Mouse (Mus musculus) mesoderm, embryonic 11.5 days (tissue): ENCODE measurements at regions not wholly inside any gene's neighbourhood (a gene's known extent, or its start where the extent isn't known, plus 50 kb on each side); places are given as distances from the start of the nearest gene placed in this dataset.
A peak's percentile ranks its signal among the peaks of the same experiment; 100 is the strongest.

ENCODE experiments used
- DNase-seq: peaks from one replicate; pipeline ENCODE4 v3.0.0-alpha.2; 2012; ENCODE audit warnings: low read depth, low spot score

DNA sequence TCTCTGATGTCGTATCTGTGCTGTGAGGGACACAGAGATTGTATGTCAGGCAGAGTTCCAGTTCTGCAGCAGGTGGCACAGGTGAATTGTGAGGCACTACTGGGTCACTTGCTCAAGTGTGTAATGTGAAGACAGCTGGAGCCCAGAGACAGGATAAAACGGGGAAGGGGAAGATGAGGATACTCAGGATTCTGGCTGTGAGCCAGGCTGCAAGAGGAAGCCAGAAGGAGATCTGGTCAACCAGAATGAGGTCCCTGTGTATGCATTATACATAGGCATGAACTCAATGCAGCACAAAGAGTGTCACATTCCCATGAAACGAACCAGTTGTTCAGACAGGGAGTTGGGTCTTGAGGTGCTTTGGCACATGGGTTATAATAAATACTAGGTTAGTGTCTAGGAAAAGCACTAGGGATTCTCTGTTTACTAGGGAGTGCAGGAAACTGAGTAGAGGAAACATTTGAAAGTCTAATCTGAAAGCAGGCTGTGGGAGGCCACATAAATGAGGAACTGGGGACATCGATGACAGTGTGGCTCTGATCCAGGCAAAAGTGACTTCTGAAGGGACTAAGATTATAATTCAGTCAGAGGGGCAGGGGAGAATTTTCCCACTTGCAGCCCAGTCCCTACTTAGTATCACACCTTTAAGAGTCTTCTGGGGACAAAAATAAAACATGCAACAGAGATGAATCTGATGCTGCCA, 109.9 kb upstream of the Rxfp2 start:
- no peak for DNase-seq

DNA sequence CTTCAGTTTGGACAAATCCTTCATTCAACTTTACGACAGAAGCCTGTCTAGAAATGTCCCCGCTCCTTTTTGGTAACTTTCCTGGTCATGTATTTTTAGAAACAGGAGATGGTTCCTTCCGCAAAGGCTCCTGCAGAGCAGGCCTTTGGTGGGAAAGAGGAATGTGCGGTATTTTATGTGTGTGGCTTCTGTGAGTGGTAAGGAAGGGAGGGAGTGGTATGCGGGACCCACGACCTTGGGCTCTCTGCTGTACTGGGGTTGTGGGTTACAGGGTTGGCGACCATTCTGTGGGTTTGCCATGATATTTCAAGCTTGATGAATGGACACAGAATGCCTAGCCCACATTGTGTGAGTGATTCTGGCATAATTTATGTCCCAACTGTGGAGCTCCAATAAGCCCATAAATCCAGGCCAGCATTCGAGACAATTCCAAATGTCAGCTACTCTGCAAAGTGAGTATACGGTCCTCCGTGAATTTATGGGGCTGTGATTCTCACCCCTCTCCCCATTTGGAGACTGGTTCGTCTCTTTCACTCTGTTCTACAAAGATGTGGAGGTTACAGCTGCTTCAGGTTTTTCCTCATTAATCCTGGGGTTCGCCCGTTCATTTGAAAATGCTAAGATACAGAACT, 109.3 kb upstream of the Rxfp2 start:
- DNase-seq = peak; percentile 79

DNA sequence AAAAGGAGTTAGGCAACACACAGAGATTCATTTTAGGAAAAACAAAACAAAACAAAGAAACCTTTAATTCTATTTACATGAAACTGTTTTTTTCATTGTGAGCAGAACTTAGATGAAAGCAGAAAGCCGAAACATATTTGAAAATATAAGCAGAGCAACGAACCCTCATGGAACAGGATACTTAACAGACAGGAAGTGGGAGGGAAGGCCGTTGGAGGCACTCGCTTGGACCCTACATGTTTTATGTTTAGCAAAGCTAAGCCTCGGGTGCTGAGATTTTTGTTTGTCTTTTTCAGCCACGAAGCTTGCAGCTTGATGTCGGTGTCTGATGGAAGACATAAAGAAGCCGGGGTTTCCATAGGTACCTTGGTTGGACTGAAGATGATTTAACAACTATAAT, 108.5 kb upstream of the Rxfp2 start:
- DNase-seq = no peak

DNA sequence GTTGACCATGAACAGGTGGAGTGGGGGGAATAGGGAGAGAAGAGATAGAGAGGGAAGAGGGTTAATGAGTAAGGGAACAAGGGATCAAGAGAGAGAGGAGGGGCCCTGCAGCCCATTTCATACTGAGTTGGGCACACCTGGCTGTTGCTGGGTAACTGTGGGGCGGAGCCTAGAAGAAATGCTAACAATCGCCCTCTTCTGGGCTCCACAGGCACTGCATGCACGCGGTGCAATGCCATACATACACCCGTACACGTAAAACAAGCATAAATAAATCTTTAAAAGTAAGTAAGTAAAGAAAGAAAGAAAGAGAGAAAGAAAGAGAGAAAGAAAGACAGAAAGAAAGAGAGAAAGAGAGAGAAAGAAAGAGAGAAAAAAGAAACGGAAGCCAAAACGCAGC, 106.5 kb upstream of the Rxfp2 start:
- no peak for DNase-seq

DNA sequence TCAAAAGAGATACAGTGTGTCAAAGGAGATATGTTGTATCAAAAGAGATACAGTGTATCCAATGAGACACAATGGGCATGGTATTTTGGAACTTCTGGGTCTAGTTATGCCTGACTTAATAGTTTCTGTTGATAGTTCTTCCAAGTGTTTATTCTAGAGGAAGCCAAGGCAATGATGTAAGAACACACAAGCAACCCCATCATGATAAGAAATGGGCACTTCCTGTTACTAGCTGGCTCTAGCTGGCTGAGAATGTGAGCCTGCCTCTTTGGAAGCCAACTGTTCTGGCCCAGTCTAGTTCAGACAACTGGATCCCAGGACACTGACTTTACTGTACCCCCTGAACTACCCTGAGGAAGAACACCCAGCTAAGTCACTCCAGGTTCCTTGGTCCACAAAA, 102.7 kb upstream of the Rxfp2 start:
- no peak for DNase-seq

DNA sequence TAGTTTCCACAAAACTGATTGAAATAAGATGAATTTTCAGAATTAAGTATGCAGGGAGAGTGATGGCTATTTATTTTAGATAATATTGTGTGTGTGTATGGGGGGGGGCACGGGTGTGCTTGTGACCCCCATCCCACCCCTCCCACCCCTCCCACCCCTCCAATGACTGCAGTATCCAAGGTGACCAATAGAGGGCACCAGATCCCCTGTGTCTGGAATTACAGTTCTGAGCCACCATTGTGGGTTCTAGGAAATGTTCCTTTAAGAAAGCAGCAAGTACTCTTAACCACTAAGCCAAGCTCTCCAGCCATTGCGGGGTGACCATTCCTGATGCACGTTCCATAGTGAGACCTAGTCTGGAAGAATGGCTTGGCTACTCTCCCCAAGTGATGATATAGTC, 101.1 kb upstream of the Rxfp2 start:
- no peak for DNase-seq

DNA sequence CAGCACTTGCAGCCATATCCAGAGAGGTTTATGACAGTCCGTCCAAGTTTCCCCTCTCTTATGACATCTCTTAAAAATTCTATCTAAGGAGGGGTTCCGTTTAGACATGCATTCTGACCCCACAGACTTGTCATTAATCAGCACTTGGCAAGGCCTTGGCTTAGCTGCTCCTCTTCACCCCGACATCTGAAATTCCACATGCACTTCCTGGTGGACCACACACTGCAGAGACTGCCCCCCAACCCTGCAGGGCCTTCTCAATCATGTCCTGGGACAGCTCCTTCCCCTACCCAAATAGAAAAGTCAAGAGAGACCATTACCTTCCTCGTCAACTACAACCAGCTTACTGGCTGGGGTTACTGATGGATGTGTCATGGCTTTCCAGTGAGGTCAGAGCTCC, 99.4 kb upstream of the Rxfp2 start:
- peak; percentile 24 for DNase-seq

DNA sequence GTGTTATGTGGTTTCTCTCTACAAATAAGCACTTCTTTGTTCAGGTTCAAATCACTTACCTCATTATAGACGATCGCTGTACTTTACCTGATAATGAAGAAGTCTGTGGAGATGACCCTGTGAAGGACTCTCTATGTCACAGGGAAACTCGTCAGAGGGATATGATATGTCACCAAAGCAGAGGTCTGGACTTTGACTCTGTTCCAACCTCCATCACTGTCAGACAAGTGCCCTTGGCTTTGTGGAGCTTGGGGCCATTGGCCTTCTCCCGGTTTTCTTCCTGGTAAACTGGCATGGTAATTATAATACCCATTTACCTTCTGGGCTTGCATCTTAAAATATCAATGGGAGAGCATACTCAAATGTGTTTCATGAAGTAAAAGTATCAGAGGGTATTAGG, 98.1 kb upstream of the Rxfp2 start:
- no peak for DNase-seq

DNA sequence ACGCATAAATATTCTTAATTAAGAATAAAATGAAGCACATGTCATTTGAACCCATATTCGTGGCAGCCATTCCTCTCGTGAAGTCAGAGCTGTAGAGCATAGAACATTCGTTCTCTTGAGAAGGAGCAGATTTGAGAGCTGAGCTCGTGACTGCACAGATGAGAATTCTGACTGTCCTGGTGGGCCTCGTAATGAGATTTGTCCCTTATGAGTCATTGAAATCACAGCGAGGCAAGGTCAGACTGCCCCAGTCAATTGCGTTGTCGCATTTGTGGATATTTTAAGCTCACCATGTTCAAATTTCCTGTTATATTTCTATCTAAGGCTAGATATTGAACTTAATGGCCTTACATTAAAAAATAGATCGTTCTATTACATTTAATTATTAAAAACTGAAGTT, 94.0 kb upstream of the Rxfp2 start:
- DNase-seq = no peak

DNA sequence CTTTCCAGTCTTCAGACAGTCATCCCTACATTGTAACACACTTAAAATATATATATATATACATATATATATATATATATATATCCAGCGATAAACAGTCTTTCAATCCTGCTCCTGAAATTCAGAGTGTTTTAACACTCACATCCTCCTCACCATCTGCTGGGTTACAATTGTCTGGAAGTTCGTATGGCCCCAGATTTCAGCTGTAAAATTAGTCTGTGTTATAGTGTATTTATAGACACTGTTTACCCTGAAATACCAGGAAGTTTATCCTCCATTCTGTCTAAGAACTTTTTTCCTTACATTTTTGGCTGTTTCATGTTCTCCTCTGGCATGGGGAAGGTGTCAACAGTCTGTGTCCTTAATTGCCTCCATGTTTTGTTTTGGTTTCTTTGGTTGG, 91.7 kb upstream of the Rxfp2 start:
- DNase-seq = no peak

DNA sequence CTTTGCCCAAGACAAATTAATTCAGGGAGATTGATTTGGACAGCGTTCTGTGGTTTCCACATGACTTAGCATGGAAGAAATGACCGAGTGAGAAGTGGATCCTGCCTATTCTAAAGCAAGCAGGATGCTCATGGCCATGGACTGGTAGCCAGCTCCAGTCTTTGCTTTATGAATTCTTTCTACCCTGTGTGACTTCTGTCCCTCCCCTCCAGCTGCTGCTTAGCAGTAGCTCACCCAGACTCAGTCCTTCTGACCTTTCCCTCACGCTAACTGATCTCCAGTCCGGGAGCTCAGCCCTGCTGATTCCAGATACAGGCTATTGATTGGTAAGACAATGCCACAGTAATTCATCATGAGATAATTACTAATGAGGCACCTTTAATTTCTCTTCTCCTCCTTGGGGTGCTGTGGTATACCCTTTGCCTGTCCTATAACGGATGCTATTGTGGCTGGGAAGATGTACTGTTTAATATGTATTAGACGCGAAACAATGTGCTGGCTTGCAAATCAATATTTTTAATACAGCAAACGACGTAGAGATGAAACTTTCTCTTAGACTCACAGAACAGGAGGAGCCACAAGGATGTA, 86.8 kb upstream of the Rxfp2 start:
- no peak for DNase-seq

DNA sequence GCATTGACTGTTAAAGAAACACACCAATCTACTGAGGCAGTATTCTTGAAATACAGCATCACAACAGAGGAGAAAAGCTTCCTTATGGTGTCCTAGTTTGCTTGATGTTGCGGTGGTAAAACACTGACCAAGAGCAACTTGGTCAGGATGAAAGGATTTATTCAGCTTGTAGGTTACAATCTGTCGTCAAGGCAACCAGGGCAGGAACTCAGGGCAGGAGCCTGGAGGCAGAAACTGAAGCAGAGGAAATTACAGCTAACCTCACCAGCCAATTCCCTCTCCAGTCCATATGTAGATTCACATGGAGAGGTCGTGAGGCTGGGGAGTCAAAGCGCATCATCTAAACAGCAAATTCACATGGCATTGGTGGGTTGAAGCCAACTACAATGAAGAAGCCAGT, 86.3 kb upstream of the Rxfp2 start:
- DNase-seq = peak; percentile 40

DNA sequence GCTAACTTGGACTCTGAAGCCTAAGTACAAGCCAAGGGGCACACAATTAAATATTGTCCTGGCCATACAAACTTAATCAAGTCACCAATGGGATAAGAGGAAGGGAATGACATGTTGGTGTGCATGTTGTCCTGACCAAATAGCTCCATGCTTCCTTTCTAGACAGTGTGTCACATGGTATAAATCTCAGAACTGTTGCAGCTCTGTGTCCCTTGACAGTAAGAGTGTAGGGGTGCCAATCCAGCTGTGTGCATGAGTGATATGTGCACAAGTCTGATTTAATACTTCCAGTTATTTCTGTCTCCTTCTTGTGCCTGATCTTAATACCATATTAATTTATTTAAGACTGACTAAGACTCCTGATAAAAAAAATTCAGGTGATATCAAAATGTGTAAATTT, 72.8 kb upstream of the Rxfp2 start:
- no peak for DNase-seq

DNA sequence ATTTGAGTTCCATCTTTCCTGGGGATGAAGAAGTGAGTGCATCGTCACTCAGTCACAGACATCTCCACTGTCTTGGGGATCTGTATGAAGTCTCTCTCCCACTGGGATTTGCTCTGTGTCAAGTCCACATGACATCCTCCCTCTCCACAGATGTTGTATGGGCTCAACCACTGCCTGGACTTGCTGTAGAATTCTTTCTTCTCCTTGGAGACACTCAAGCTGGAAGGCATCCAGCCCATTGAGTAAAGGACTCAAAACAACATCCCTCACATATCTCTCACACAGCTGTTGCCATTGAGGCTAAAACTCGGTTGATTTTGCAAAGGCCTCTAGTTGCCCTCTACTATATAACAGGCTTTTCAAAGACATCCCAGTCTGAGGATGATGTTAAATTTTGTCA, 71.0 kb upstream of the Rxfp2 start:
- DNase-seq = no peak

DNA sequence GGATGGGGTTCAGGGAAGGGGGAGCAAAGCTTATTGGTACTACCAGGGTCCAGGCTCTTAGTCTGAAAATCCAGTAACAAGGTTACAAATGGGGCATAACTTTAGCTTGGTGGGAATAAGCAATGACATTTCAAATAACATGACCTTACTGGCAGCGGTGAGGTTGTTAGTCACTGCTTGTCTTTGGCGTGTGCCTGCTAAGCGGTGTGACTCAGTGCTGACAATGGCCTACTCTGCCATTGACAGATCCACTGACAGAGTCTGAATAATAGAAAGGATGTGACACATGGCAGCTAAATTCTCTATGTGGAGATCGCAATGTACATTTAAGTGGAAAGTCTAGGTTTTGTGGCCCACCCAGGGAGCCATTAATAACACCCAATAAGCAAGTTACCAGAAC, 61.5 kb upstream of the Rxfp2 start:
- DNase-seq = no peak

DNA sequence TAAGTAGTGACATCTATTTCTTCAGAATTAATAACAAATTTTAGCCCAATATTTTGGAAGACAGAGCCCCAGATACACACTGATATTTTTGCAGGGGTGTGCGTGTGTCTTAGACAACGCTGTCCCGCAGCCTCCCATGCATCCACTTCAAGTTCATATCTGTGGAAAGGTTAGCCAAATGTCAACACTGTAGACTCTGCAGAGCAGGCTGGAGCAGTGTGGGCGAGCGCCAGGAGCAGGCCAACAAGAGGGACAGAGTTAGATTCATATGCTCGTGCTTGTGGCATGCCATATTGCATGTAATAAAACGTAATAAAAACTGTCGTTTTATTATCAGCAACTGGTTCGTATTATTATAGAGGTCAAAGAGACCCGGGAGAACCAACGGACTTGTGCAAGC, 57.3 kb upstream of the Rxfp2 start:
- DNase-seq = no peak

DNA sequence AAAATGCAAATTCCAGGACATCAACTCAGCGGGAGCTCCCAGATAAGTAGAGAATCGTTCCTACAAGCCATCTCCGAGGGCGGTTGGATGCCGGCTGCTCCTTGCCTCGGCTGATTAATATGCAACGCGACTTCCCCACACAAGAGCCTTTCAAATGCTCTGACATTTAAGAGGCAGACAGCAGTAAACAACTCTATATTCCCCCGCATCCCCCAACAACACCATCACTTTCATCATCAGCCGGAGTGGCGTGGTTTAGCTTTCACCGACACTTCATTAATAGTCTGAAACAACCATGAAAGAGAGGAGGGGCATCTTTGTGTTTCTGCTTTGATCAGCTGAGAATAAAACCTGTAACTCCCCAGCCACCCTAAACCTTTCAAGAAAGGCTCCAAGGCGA, 53.7 kb upstream of the Rxfp2 start:
- DNase-seq = peak; percentile 20
